Mouse (Mus musculus) limb, embryonic 11.5 days (tissue): ENCODE data around the gene Plekha6. TPM values are rescaled to one million over a fixed set of nuclear protein-coding genes. Genes with fewer than 3 reads are reported as not detected.
"Not testable (repeated sequence)": the region's sequence is repeated elsewhere in the genome, so short reads cannot be mapped to it uniquely, and the experiment has no call there.

Source experiments
- ATAC-seq: fragments of 200-750 bp; cut with Nextera tagmentation; 2 replicates; pipeline ENCODE4 v1.8.0; 2017; ENCODE audit warnings: low read depth; ENCODE audit not compliant: insufficient number of reproducible peaks, low FRiP score, low TSS enrichment
- DNase-seq: peaks from one replicate; pipeline ENCODE4 v3.0.0-alpha.2; 2015; ENCODE audit warnings: low spot score
- H3K27ac ChIP-seq: fragments of 300-500 bp; sonication (generic); replicated peaks from 2 replicates; pipeline ENCODE4 v1.5.1; 2014; ENCODE audit warnings: low read depth, mild to moderate bottlenecking, low read length
- H3K27me3 ChIP-seq: fragments of 300-500 bp; sonication (generic); 2 replicates; pipeline ENCODE4 v1.6.1; 2014; ENCODE audit warnings: mild to moderate bottlenecking, low read length, mixed read lengths; ENCODE audit not compliant: control insufficient read depth, insufficient read depth
- H3K36me3 ChIP-seq: fragments of 300-500 bp; sonication (generic); 2 replicates; pipeline ENCODE4 v1.6.1; 2014; ENCODE audit warnings: mild to moderate bottlenecking, low read length, moderate library complexity, mixed read lengths; ENCODE audit not compliant: control insufficient read depth, insufficient read depth
- H3K4me1 ChIP-seq: fragments of 300-500 bp; sonication (generic); 2 replicates; pipeline ENCODE4 v1.6.1; 2014; ENCODE audit warnings: low read length, mixed read lengths; ENCODE audit not compliant: control insufficient read depth, insufficient read depth
- H3K4me2 ChIP-seq: fragments of 300-500 bp; sonication (generic); 2 replicates; pipeline ENCODE4 v1.6.1; 2014; ENCODE audit warnings: low read depth, mild to moderate bottlenecking, moderate library complexity; ENCODE audit not compliant: severe bottlenecking
- H3K4me3 ChIP-seq: fragments of 300-500 bp; sonication (generic); 2 replicates; pipeline ENCODE4 v1.5.1; 2014; ENCODE audit warnings: low read depth, low read length
- H3K9ac ChIP-seq: fragments of 300-500 bp; sonication (generic); 2 replicates; pipeline ENCODE4 v1.6.1; 2014; ENCODE audit warnings: mild to moderate bottlenecking, low read length
- H3K9me3 ChIP-seq: fragments of 300-500 bp; sonication (generic); 2 replicates; pipeline ENCODE4 v1.6.1; 2016; ENCODE audit warnings: low read length; ENCODE audit not compliant: control insufficient read depth
- WGBS: fragments of 180-500 bp; shearing (Covaris S2); extraction: QIAGEN DNeasy Blood & Tissue Kit; methylation state at CpG from one replicate; pipeline ENCODE4 v1.1.7; 2014; 5-methylcytosine and 5-hydroxymethylcytosine counted together
- polyA plus RNA-seq: library from polyadenylated mRNA; unstranded; fragments of >200 nt; fragmentation: Nextera tagmentation; extraction: Ambion mirVana; gene quantifications from 2 replicates; pipeline ENCODE4 v1.2.1, GENCODE M21; 2014

Gene Plekha6
- polyA plus RNA-seq, 1 experiment from 2014 or later = 0.75 TPM

DNA sequence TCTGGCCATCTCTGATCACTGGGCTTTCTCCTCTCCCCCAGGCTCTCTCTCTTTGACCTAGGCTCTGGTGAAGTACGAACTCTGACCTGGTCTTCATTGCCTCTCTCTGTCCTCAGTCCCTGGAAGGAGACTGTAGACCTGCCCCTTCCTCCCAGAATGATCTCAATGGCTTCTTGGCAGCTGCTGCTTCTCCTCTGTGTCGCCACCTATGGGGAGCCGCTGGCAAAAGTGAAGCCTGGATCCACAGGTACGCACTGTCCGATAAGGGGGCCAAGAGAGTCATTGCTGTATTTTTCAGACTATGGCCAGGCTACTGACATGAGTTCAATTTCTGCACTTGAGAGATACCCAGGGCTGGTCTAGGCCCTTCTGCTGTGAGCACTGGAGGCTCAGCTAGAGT, 163.1 kb downstream of the Plekha6 start:
- DNase-seq (no peak), ATAC-seq (no peak)
- Histone ChIP-seq H3K27ac (no peak overlapping the region), H3K4me2 (no peak overlapping the region), H3K4me1 (no peaks in the 10 kb centered on the region), H3K36me3 (no peaks in the 10 kb centered on the region), H3K27me3 (peaks cover 15% of the 10 kb centered on the region), H3K4me3 (no peak overlapping the region), H3K9ac (no peak overlapping the region), H3K9me3 (no peaks in the 10 kb centered on the region)
- 59% methylated on average over 5 of the region's 5 CpGs for WGBS

GRCm38 (mm10) chr1:133328299-133328795, 164.3 kb downstream of the Plekha6 start:
- H3K4me3 ChIP-seq = no peak overlapping the region
- no peaks in the 10 kb centered on the region for H3K36me3 ChIP-seq
- no peak overlapping the region for H3K27ac ChIP-seq
- no peak overlapping the region for H3K4me2 ChIP-seq
- no peak for ATAC-seq
- WGBS = 83% methylated on average over 6 of the region's 6 CpGs
- DNase-seq = no peak
- H3K27me3 ChIP-seq = peaks cover 15% of the 10 kb centered on the region
- no peaks in the 10 kb centered on the region for H3K9me3 ChIP-seq
- H3K9ac ChIP-seq = no peak overlapping the region
- no peaks in the 10 kb centered on the region for H3K4me1 ChIP-seq

GRCm38 (mm10) chr1:133328896-133329637, 165.1 kb downstream of the Plekha6 start:
- H3K27me3 ChIP-seq = peaks cover 15% of the 10 kb centered on the region
- H3K36me3 ChIP-seq = no peaks in the 10 kb centered on the region
- H3K4me1 ChIP-seq = no peaks in the 10 kb centered on the region
- ATAC-seq (no peak), DNase-seq (peak; percentile 46)
- H3K9ac ChIP-seq = peak overlapping the region; percentile 47
- H3K4me3 ChIP-seq = peak overlapping the region; percentile 25
- peak overlapping the region; percentile 70 for H3K4me2 ChIP-seq
- H3K9me3 ChIP-seq = no peaks in the 10 kb centered on the region
- H3K27ac ChIP-seq = no peak overlapping the region
- WGBS = 7% methylated on average over 34 of the region's 34 CpGs

DNA sequence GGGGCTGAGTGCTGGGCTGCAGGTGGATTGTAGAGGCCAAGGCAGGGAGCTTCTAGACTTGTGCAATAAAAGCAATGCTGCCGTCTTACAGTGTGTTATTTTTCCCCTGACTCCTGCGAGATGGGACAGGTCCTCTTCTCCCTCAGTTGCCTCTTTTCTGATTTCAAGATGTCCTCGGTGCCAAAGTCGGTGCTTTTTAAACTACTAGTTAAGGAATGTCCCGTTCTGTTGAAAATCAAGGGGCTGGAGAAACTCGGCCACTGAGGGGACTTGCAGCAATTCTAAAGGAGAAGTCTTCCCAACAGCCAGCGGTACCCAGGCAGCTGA, 165.6 kb downstream of the Plekha6 start:
- H3K4me2 ChIP-seq = peak overlapping the region; percentile 70
- H3K36me3 ChIP-seq = no peaks in the 10 kb centered on the region
- 25% methylated on average over 7 of the region's 7 CpGs for WGBS
- no peak overlapping the region for H3K27ac ChIP-seq
- DNase-seq = no peak
- peak overlapping the region; percentile 25 for H3K4me3 ChIP-seq
- peak overlapping the region; percentile 47 for H3K9ac ChIP-seq
- ATAC-seq = no peak
- H3K4me1 ChIP-seq = no peaks in the 10 kb centered on the region
- no peaks in the 10 kb centered on the region for H3K9me3 ChIP-seq
- H3K27me3 ChIP-seq = peaks cover 15% of the 10 kb centered on the region

DNA sequence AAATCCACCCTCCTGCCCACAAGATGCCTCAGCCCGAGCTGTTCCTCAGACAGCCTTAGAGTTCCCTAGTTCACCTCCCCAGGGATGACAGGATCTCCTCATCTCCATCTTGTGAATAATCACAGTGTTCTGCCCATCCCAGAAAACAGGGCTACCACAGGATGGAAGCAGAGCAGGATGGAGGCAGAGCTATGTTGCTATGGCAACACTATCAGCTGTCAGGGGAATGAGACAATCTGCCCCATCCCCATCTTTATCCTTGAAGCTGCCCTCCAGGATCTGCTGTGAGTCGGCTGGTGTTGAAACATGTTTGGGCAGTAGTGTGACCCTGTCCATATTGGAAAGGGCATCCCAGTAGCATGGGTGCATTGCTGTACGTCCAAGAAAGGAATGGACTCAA, 167.1 kb downstream of the Plekha6 start:
- Histone ChIP-seq H3K36me3 (no peaks in the 10 kb centered on the region), H3K9ac (no peak overlapping the region), H3K27ac (no peak overlapping the region), H3K4me3 (no peak overlapping the region), H3K9me3 (no peaks in the 10 kb centered on the region), H3K27me3 (peaks cover 15% of the 10 kb centered on the region), H3K4me2 (no peak overlapping the region), H3K4me1 (no peaks in the 10 kb centered on the region)
- ATAC-seq (no peak), DNase-seq (no peak)
- whole genome bisulfite sequencing = 78% methylated on average over 3 of the region's 3 CpGs

- Histone ChIP-seq H3K9ac (no peak overlapping the region), H3K4me3 (no peak overlapping the region), H3K27me3 (peaks cover 15% of the 10 kb centered on the region), H3K9me3 (no peaks in the 10 kb centered on the region), H3K36me3 (no peaks in the 10 kb centered on the region), H3K4me1 (no peaks in the 10 kb centered on the region), H3K27ac (no peak overlapping the region), H3K4me2 (no peak overlapping the region)
- no peak for ATAC-seq
- no peak for DNase-seq
- WGBS = 91% methylated on average over 11 of the region's 11 CpGs
Observed at GRCm38 (mm10) chr1:133332656-133333430, 168.8 kb downstream of the Plekha6 start.

DNA sequence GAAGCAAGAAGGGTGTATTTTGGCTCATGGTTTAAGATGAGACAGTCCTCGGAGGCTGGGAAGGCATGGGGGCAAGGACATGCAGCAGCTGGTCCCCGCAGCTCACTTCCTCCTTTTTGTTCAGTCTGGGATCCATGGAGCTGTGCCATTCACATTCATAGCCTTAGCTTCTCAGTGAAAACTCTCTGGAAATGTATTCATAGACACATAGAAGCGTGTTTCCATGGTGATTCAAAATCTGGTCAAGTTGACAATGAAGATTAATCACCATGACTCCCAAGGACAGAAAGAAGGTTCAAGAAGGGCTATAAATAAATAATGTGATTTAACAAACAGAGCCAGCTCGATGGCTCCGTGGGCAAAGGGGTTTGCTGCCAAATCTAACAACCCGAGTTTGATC, 169.9 kb downstream of the Plekha6 start:
- no peak overlapping the region for H3K27ac ChIP-seq
- DNase-seq (no peak), ATAC-seq (no peak)
- H3K4me3 ChIP-seq = no peak overlapping the region
- H3K36me3 ChIP-seq = no peaks in the 10 kb centered on the region
- H3K9me3 ChIP-seq = no peaks in the 10 kb centered on the region
- H3K9ac ChIP-seq = no peak overlapping the region
- H3K4me2 ChIP-seq = no peak overlapping the region
- H3K27me3 ChIP-seq = peaks cover 12% of the 10 kb centered on the region
- WGBS = 86% methylated on average over 6 of the region's 6 CpGs
- H3K4me1 ChIP-seq = no peaks in the 10 kb centered on the region

DNA sequence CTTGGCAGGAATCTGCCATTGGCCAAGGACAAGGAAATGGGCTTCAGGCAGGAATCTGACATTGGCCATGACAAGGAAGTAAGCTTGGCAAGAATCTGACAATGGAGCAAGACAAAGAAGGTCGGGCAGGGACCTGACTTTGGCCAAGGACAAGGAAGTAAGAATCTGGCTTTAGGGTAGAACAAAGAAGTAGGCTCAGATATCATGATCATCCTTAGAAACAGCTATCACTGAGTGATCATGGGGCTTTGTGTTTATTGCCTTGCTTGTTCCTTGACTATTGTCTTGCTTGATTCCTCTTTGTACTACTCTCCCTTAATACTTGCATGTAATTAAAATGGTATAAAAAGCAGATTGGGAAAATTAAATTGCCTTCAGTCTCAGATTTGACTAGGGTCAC, 176.4 kb downstream of the Plekha6 start:
- not testable (repeated sequence) for H3K27ac ChIP-seq, ATAC-seq, H3K36me3 ChIP-seq, H3K9me3 ChIP-seq, H3K27me3 ChIP-seq, H3K4me2 ChIP-seq, DNase-seq, H3K4me1 ChIP-seq, H3K4me3 ChIP-seq, H3K9ac ChIP-seq
- 84% methylated on average over 1 of the region's 1 CpGs for WGBS
